ENCODE assay signal across 8 mouse cellular contexts in the genomic region with DNA sequence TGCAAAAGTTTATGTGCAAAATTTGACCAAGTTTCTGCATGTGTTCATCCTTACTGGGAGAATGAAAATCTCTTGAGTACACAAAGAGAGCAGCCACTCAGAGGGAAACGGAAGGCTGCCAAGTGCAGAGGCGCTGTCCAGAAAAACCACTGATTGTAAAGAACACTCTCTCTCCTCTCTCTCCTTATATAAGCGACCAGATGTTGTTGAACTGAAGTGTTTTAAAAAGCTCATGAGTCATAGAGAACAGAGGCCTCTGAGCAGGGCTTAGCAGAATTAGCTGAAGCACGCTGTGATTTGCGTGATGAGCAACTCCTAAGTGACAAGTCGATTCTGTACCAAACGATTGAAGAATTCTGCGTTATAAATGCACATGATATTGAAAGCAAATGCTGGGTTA.
A peak's percentile ranks its signal among the peaks of the same experiment; 100 is the strongest.
DNase-seq lines count a peak whose midpoint lies in the region; ATAC-seq and TF ChIP-seq lines count a peak whose summit lies in the region.

No protein-coding gene starts in this region.

- H3K4me3 ChIP-seq in midbrain, embryonic 16.5 days (ENCODE audit: low read depth, low read length), result no peak overlapping the region
- no peak overlapping the region for H3K4me3 ChIP-seq in thymus, adult 2 months (ENCODE audit: control insufficient read depth, insufficient read depth, low read length)

- H3K4me2 ChIP-seq in midbrain, embryonic 16.5 days (ENCODE audit: low read length), result no peak overlapping the region

- WGBS in midbrain, embryonic 16.5 days, result 38% methylated on average over 8 of the region's 8 CpGs
- WGBS in thymus, adult 2 months, result 26% methylated on average over 8 of the region's 8 CpGs

- H3K9me3 ChIP-seq in midbrain, embryonic 16.5 days (replicated peaks; ENCODE audit: control insufficient read depth, low read length, poor library complexity, severe bottlenecking), result no peaks in the 10 kb centered on the region

- 0 out of 2 replicates have a peak, but pooled peaks have one; percentile 60 for ATAC-seq in midbrain, embryonic 16.5 days

- H3K27ac ChIP-seq in midbrain, embryonic 16.5 days (ENCODE audit: low read length), result no peak overlapping the region
- no peak overlapping the region for H3K27ac ChIP-seq in thymus, adult 2 months (ENCODE audit: control insufficient read depth, insufficient read depth, low read length)

- H3K4me1 ChIP-seq in midbrain, embryonic 16.5 days (ENCODE audit: control insufficient read depth, insufficient read depth, low read length), result peaks cover 5% of the 10 kb centered on the region; the same call in 1 of the 2 replicates
- no peaks in the 10 kb centered on the region for H3K4me1 ChIP-seq in thymus, adult 2 months (replicated peaks; ENCODE audit: control insufficient read depth, insufficient read depth, low read length)

- DNase-seq in urinary bladder, postnatal 14 days (ENCODE audit: low spot score), result peak; percentile 62
- no peak for DNase-seq in urinary bladder, postnatal 10 days (ENCODE audit: low spot score)
- DNase-seq in frontal cortex, postnatal 25 days (ENCODE audit: low spot score in 2 of 2), result peak; percentile 45 to 51
- peak; percentile 68 to 79 for DNase-seq in layer of hippocampus, adult 8-10 months (ENCODE audit: low spot score in 2 of 2)
- no peak for DNase-seq in thymus, adult 2 months
- DNase-seq in cerebellum, postnatal 14 days, result no peak
- DNase-seq in adrenal gland, adult 18-20 months (ENCODE audit: low spot score in 2 of 2), result no peak

- TF ChIP-seq POLR2A in thymus, adult 2 months (IDR thresholded peaks at IDR 0.05; ENCODE audit: control insufficient read depth, extremely low read depth, insufficient read depth, low read length, poor library complexity), result no peak

- no peak for TF ChIP-seq CTCF in thymus, adult 2 months (IDR thresholded peaks at IDR 0.05; ENCODE audit: borderline replicate concordance, control insufficient read depth, extremely low read depth, insufficient read depth, low read length, poor library complexity)

- H3K9ac ChIP-seq in midbrain, embryonic 16.5 days (ENCODE audit: low read depth, low read length), result no peak overlapping the region

- H3K36me3 ChIP-seq in midbrain, embryonic 16.5 days (ENCODE audit: control insufficient read depth, insufficient read depth, low read length), result no peaks in the 10 kb centered on the region
- H3K36me3 ChIP-seq in thymus, adult 2 months (ENCODE audit: control insufficient read depth, insufficient read depth, low read length), result no peaks in the 10 kb centered on the region

- no peaks in the 10 kb centered on the region for H3K27me3 ChIP-seq in midbrain, embryonic 16.5 days (ENCODE audit: control insufficient read depth, insufficient read depth, low read depth, low read length)
- no peaks in the 10 kb centered on the region for H3K27me3 ChIP-seq in thymus, adult 2 months (ENCODE audit: control insufficient read depth, insufficient read depth, low read length)

Comparison
In these comparisons a context has a peak if more than half of its experiments do, and no peak if none do; other contexts are left out.
1. DNase-seq: peak in urinary bladder, postnatal 14 days (single experiment), frontal cortex, postnatal 25 days (2 of 2) and layer of hippocampus, adult 8-10 months (2 of 2); none in urinary bladder, postnatal 10 days (single experiment), thymus, adult 2 months (single experiment), cerebellum, postnatal 14 days (0 of 2) and adrenal gland, adult 18-20 months (0 of 2).